Mouse (Mus musculus): ENCODE data around the gene Adgrv1. TPM values are rescaled to one million over a fixed set of nuclear protein-coding genes. Genes with fewer than 3 reads are reported as not detected.

Adgrv1 gene
- 1.8 and 2.0 TPM in 2 replicates for polyA plus RNA-seq (2021; fragmentation: Nextera tagmentation)
- long read RNA-seq, experiment 1, partial matches to known transcripts, result 0 of 2 reads
- long read RNA-seq, experiment 1, other reads (novel, unspliced or antisense), result 2 of 2 reads
- long read RNA-seq, experiment 2, partial matches to known transcripts, result 3 of 5 reads
- long read RNA-seq, experiment 2, other reads (novel, unspliced or antisense), result 2 of 5 reads

DNA sequence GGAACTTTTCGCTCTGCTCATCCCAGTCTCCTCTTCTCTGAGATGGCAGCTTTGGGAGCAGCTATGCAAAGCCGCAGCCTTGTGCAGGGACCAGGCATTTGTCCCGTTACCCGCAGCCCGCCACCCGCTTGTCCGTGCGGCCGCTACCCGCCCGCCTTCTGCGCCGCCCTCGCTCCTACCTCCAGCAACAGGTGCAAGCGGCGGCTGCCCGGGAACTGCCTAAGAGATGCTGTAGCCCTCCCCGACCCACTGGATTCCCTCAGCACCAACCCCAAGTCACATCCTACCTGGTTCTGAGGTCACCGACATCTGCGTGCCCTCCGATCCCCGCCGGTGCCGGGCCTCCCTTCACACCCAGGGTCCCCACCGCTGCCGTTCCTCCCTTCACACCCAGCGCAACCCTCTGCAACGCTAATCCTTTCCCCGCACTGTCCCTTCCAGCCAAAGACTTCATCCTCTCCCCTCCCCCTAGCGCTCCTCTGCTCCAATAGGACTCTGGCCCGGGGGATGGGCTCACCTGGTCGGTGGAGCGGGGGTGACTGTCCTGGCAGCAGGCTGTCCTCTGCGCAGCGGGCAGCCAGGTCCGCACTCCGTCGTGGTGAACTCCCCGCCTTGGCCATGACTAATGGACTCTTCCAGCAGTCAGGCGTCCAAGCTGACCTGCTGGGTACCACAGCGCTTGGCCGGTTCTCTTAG lies at the start of gene Adgrv1:
Gene Adgrv1, minus strand, starts transcription at position 435 of the 696 bp plus-strand sequence.

GRCm38 (mm10) chr13:81657351-81658052 lies 24.5 kb upstream of the Adgrv1 start, which contains the start of gene Lysmd3:
TSS of gene Lysmd3 (plus strand) at chr13:81657663.

Small RNA genes within 50 kb of the gene (microRNA-seq; reads per million reads assigned to microRNA genes)
- not detected for gene Gm25241

Other genes starting within 250 kb of the Adgrv1 start
- 7.6 and 9.0 TPM in 2 replicates for gene Lysmd3, start 24.5 kb upstream of the Adgrv1 start, polyA plus RNA-seq (2021; fragmentation: Nextera tagmentation)
- 4.8 and 5.9 TPM in 2 replicates for gene Polr3g, start 77.9 kb upstream of the Adgrv1 start, polyA plus RNA-seq (2021; fragmentation: Nextera tagmentation)
- 35.9 and 37.8 TPM in 2 replicates for gene Mblac2, start 78.2 kb upstream of the Adgrv1 start, polyA plus RNA-seq (2021; fragmentation: Nextera tagmentation)
- gene Cetn3, start 149.9 kb upstream of the Adgrv1 start, polyA plus RNA-seq (2021; fragmentation: Nextera tagmentation), result 129 and 131 TPM in 2 replicates

Measured in layer of hippocampus, adult 6 months (tissue).